8 mouse cellular contexts compared by ENCODE assay signal in the genomic region with DNA sequence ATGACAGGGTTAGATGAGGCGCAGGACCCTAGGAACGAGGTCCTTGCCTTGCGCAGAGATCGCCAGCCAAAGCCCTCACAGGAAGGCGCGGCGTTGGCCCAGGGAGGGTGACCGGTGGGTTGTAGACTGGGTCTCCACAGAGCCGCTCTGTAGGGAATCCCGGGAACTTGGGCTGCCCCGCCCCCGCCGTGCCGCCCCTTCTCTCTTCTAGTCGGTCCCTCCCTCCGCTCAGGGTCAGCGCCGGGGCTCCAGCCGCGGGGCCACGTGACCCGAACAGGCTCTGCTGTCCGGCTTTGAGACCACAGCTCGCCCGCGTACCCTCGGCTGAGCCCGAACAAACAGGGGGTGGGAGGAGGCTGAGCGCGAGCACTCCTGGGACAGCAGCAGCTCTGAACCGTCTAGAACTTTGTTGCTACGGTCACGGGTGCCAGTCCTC. TPM values are rescaled to one million over a fixed set of nuclear protein-coding genes. Genes with fewer than 3 reads are reported as not detected.
DNase-seq lines count a peak whose midpoint lies in the region; ATAC-seq and TF ChIP-seq lines count a peak whose summit lies in the region.

Gene Gata5, minus strand, starts transcription at position 149 of the 436 bp plus-strand sequence.

- ATAC-seq in embryonic facial prominence, embryonic 14.5 days (ENCODE audit: low read depth) = peak; percentile 61
- ATAC-seq in hindbrain, embryonic 15.5 days (ENCODE audit: low FRiP score, low read depth) = no peak
- no peak for ATAC-seq in inflammation-experienced regulatory T-cells, adult 6 months

- H3K4me2 ChIP-seq in embryonic facial prominence, embryonic 14.5 days (ENCODE audit: low read depth, low read length) = peak within 1 kb of the TSS; percentile 56
- peak within 1 kb of the TSS; percentile 50 for H3K4me2 ChIP-seq in hindbrain, embryonic 15.5 days

- TF ChIP-seq POLR2A in liver, adult 2 months (IDR thresholded peaks at IDR 0.05; ENCODE audit: extremely low read depth, insufficient read depth, low read length) = no peak

- WGBS in embryonic facial prominence, embryonic 14.5 days = 1% methylated on average over 14 of the region's 33 CpGs
- WGBS in hindbrain, embryonic 15.5 days = under 1% methylated on average over 32 of the region's 33 CpGs
- WGBS in liver, adult 2 months = 1% methylated on average over 33 of the region's 33 CpGs

- TF ChIP-seq CTCF in liver, adult 2 months (IDR thresholded peaks at IDR 0.05; ENCODE audit: low read depth, low read length) = no peak

- H3K36me3 ChIP-seq in ES-E14 (ENCODE audit: control insufficient read depth, insufficient read depth, low read length, poor library complexity, severe bottlenecking) = no peaks in the 10 kb centered on the region
- H3K36me3 ChIP-seq in embryonic facial prominence, embryonic 14.5 days (ENCODE audit: control insufficient read depth, insufficient read depth, low read length) = no peaks in the 10 kb centered on the region
- no peaks in the 10 kb centered on the region for H3K36me3 ChIP-seq in hindbrain, embryonic 15.5 days
- no peaks in the 10 kb centered on the region for H3K36me3 ChIP-seq in liver, adult 2 months (ENCODE audit: control insufficient read depth, insufficient read depth, low read length)

- peak within 1 kb of the TSS; percentile 27; the same call in 1 of the 2 replicates for H3K9ac ChIP-seq in ES-E14 (ENCODE audit: insufficient read depth, low read depth, low read length, poor library complexity, severe bottlenecking)
- H3K9ac ChIP-seq in embryonic facial prominence, embryonic 14.5 days (ENCODE audit: low read depth, low read length) = peak within 1 kb of the TSS; percentile 25; the same call in 1 of the 2 replicates
- no peak within 1 kb of the TSS for H3K9ac ChIP-seq in hindbrain, embryonic 15.5 days
- peak within 1 kb of the TSS; percentile 47 for H3K9ac ChIP-seq in liver, adult 2 months (ENCODE audit: low read depth, low read length)

- peaks cover 66% of the 10 kb centered on the region for H3K27me3 ChIP-seq in embryonic facial prominence, embryonic 14.5 days (replicated peaks; ENCODE audit: control insufficient read depth, insufficient read depth, low read length)
- peaks cover 76% of the 10 kb centered on the region for H3K27me3 ChIP-seq in hindbrain, embryonic 15.5 days
- peaks cover 18% of the 10 kb centered on the region for H3K27me3 ChIP-seq in liver, adult 2 months (ENCODE audit: control insufficient read depth, insufficient read depth, low read length)

- no peak within 1 kb of the TSS for H3K27ac ChIP-seq in ES-E14 (ENCODE audit: insufficient read depth, low read depth, low read length, poor library complexity, severe bottlenecking)
- no peak within 1 kb of the TSS for H3K27ac ChIP-seq in embryonic facial prominence, embryonic 14.5 days (replicated peaks; ENCODE audit: low read depth, low read length)
- no peak within 1 kb of the TSS for H3K27ac ChIP-seq in hindbrain, embryonic 15.5 days (replicated peaks)
- H3K27ac ChIP-seq in liver, adult 2 months (replicated peaks; ENCODE audit: insufficient read depth, low read depth, low read length) = no peak within 1 kb of the TSS

- in situ Hi-C loops in ES-E14 (cut with MboI; ENCODE audit: low sequenced_read_pairs in 2 of 2, unreplicated experiment in 2 of 2) = no loop called here

- peak; percentile 27 for DNase-seq in ES-E14 (ENCODE audit: low read depth, low spot score)
- peak; percentile 26 for DNase-seq in embryonic facial prominence, embryonic 14.5 days (ENCODE audit: low spot score)
- no peak for DNase-seq in liver, adult 2 months (ENCODE audit: extremely low read depth, low read depth, low spot score)
- peak; percentile 83 for DNase-seq in neural tube, embryonic 10.5 days (ENCODE audit: extremely low spot score, low spot score)
- no peak for DNase-seq in cerebellum, postnatal 36 days
- DNase-seq in spleen, postnatal 14 days (ENCODE audit: low spot score in 2 of 2) = no peak

- H3K79me2 ChIP-seq in liver, adult 2 months (ENCODE audit: control insufficient read depth, insufficient read depth, low read length) = no peaks in the 10 kb centered on the region

- H3K4me1 ChIP-seq in ES-E14 (ENCODE audit: control insufficient read depth in 2 of 2, insufficient read depth in 2 of 2, low read length in 2 of 2, poor library complexity in 1 of 2) = no peaks in the 10 kb centered on the region
- H3K4me1 ChIP-seq in embryonic facial prominence, embryonic 14.5 days (ENCODE audit: control insufficient read depth, insufficient read depth, low read length) = peaks cover 8% of the 10 kb centered on the region; the same call in 1 of the 2 replicates
- peaks cover 16% of the 10 kb centered on the region for H3K4me1 ChIP-seq in hindbrain, embryonic 15.5 days (replicated peaks)
- peaks cover 2% of the 10 kb centered on the region; the same call in 1 of the 2 replicates for H3K4me1 ChIP-seq in liver, adult 2 months (ENCODE audit: control insufficient read depth, insufficient read depth, low read length)

- H3K4me3 ChIP-seq in ES-E14 (ENCODE audit: insufficient read depth in 1 of 2, low read depth in 1 of 2, low read length in 2 of 2, poor library complexity in 1 of 2, severe bottlenecking in 1 of 2) = peak within 1 kb of the TSS; percentile 53 to 76
- peak within 1 kb of the TSS; percentile 35 for H3K4me3 ChIP-seq in embryonic facial prominence, embryonic 14.5 days (ENCODE audit: low read depth, low read length)
- H3K4me3 ChIP-seq in hindbrain, embryonic 15.5 days = peak within 1 kb of the TSS; percentile 24
- H3K4me3 ChIP-seq in liver, adult 2 months (ENCODE audit: insufficient read depth, low read depth, low read length) = peak within 1 kb of the TSS; percentile 47; the same call in 1 of the 2 replicates

- H3K9me3 ChIP-seq in ES-E14 (ENCODE audit: control insufficient read depth, insufficient read depth, low read depth, low read length) = no peaks in the 10 kb centered on the region
- H3K9me3 ChIP-seq in embryonic facial prominence, embryonic 14.5 days (ENCODE audit: control insufficient read depth, low read length) = no peaks in the 10 kb centered on the region
- H3K9me3 ChIP-seq in hindbrain, embryonic 15.5 days = no peaks in the 10 kb centered on the region

TF ChIP-seq in ES-E14, 5 proteins besides CTCF, POLR2A, EP300 and RAD21:
- TF ChIP-seq ZC3H11A (IDR thresholded peaks at IDR 0.05; ENCODE audit: borderline replicate concordance, low read depth, low read length) (no peak), CHD2 (IDR thresholded peaks at IDR 0.05; ENCODE audit: low read depth, low read length) (no peak), HCFC1 (IDR thresholded peaks at IDR 0.05; ENCODE audit: borderline replicate concordance, insufficient read depth, low read length) (no peak), MAFK (IDR thresholded peaks at IDR 0.05; ENCODE audit: insufficient read depth, low read depth, low read length) (no peak), ZNF384 (IDR thresholded peaks at IDR 0.05; ENCODE audit: low read depth, low read length) (no peak)

RNA-seq across cellular contexts. Expression of gene Gata5, which starts in this region (rescaled TPM):
- 0.04 and 0.11 TPM in 2 replicates for total RNA-seq in ES-E14 (2012; rRNA removed)
- polyA plus RNA-seq in embryonic facial prominence, embryonic 14.5 days (2014; fragmentation: Nextera tagmentation; extraction: Ambion mirVana) = not detected in 2 replicates
- not detected in 2 replicates for polyA plus RNA-seq in hindbrain, embryonic 15.5 days (2015; fragmentation: Nextera tagmentation; extraction: Ambion mirVana)
- 0.09 TPM in 1 of 2 replicates, not detected in the other for total RNA-seq in liver, adult 2 months (2014; rRNA removed)
- 0.09 and 0.16 TPM in 2 replicates for polyA plus RNA-seq in liver, adult 2 months (2012; rRNA removed)
- not detected for polyA plus RNA-seq in inflammation-experienced regulatory T-cells, adult 6 months (2017; shearing (Covaris generic))

Comparison
In these comparisons a context has a peak if more than half of its experiments do, and no peak if none do; other contexts are left out.
1. Peak in DNase-seq, H3K4me3 ChIP-seq and H3K9ac ChIP-seq in ES-E14; RNA of the gene not detected or under 1 TPM.
2. Peak in DNase-seq, ATAC-seq, H3K4me3 ChIP-seq, H3K9ac ChIP-seq and H3K4me2 ChIP-seq in embryonic facial prominence, embryonic 14.5 days; RNA of the gene not detected or under 1 TPM.